Mouse (Mus musculus): ENCODE data around the gene E2f1.

The E2f1 gene

GRCm38 (mm10) chr2:154551927-154552326 is 17.8 kb downstream of the E2f1 start:
- no peak for DNase-seq (ENCODE audit: low spot score)

GRCm38 (mm10) chr2:154551476-154551875 is 18.2 kb downstream of the E2f1 start, which contains the start of gene Actl10:
Actl10 (plus strand) TSS chr2:154551776.
- no peak for DNase-seq (ENCODE audit: low spot score)

DNA sequence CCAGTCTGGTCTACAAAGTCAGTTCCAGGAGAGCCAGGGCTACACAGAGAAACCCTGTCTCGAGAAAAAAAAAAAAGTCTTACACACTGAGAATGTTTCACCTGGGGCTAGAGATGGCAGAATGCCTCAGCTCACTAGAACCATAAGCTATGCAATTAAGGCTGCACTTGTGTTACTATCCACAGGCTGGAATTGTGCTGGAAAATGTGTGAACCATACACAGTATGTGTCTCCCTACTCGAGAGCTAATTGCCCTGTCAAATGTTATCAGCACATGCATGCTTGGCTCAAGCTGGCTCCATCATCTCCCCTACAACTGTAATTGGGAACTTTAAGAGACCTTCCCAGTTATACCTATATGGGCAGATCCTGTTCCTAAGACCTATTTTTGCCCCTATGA is 18.8 kb downstream of the E2f1 start:
- no peak for DNase-seq (ENCODE audit: low spot score)

- DNase-seq (ENCODE audit: low spot score) = no peak
Measured at GRCm38 (mm10) chr2:154549886-154550189, 19.9 kb downstream of the E2f1 start.

GRCm38 (mm10) chr2:154549127-154549885 is 20.4 kb downstream of the E2f1 start:
- DNase-seq (ENCODE audit: low spot score) = no peak

DNA sequence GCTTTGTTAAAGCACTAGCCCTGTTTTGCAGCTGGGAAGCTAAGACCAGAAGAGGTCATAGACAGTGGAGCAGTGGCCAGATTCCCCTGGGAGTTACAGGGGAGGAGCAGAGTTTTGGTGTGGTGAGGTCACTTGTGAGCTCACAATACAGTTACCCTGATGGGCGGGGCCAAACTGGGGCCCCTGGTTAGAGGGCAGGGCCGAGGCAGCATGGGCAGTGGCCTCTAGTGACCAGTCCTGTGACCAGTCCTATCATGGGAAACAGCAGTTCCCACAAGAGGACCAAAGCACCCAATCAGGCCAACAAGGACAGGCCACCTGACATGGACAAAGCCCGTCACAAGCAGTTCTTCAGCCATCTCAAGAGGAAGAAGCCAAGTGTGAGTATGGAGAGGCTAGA is 21.0 kb downstream of the E2f1 start:
- no peak for DNase-seq (ENCODE audit: low spot score)

DNA sequence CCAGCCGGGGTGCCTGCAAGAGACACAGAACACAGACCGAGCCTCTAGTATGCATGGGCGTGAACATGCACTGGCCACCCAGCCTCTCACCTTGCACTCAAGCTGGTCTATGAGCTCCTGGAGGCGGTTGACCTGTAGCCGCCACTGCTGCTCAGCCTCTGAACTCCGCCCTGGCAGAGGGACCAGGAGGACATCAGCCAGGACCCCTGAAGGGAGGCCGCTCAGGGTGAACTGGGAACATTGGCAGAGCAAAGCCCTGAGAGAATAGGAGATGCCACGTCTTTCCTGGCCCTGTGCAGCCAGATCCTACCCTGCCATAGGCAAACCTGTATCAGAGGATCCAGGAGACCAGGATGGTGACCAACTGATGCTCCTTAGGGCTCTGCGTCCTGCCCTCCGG is 23.0 kb downstream of the E2f1 start, which contains the start of gene 1700003F12Rik:
TSS of gene 1700003F12Rik (plus strand) at position 375 of the 400 bp plus-strand sequence.
- DNase-seq (ENCODE audit: low spot score) = no peak

DNA sequence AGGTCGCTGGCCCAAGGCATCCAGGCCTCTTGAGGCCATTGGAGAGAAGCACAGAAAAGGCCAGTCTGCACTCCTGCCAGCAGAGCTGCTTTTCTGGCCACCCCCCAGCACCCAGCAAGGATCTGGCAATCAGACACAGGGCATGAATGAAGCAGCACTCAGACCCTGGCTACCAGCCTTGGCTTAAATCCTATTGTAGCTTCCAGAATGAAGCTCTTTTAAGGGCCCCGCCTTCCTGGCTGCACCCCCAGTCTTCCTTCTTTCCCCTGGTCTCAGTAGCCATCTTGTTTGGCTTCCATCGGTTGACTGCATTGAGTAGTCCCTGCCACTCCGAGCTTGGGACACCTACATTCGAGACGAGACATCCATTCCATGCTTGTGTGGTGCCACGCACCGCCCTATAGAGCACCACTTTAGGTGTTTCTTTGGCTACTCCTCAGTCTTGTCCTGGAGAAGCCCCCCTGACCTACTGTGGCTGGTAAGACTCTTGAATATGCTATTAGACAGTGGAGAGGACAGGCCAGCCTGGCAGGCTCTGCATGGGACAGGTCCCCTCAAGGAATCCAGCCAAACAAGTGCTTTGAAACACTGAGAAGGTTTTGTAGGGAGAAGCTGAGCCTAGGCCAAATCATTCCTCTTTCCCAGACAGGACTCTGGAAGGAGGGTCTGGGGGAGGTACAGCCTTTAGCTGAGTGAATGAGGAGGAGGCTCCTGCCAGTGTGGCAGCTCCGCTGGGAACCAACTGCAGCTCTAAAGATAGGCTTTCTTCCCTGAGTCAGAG is 25.9 kb downstream of the E2f1 start:
- peak; percentile 73 for DNase-seq (ENCODE audit: low spot score)

- DNase-seq (ENCODE audit: low spot score) = no peak
Measured at GRCm38 (mm10) chr2:154541630-154542029, 28.1 kb downstream of the E2f1 start.

DNA sequence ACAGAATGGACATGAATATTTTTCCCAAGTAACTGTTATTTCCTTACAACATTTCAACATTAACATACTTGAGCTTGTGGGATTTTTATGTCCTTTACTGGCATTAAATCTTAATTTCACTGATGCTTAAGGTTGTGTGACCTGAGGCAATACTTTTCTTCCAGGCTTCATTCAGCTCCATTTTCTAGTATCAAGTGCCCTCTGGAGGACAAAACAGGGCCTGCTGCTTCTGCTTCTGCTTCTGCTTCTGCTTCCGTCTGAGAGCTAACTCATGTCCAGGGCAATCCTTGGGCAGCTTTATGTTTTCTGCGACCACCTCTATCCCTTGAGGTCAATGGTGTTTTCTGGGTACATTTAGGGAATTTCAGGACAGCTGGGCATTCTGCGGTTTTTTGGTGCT is 30.0 kb downstream of the E2f1 start:
- DNase-seq (ENCODE audit: low spot score) = peak; percentile 72

GRCm38 (mm10) chr2:154538710-154539109 is 31.0 kb downstream of the E2f1 start:
- DNase-seq (ENCODE audit: low spot score) = no peak

- peak; percentile 66 for DNase-seq (ENCODE audit: low spot score)
Measured at GRCm38 (mm10) chr2:154538310-154538709, 31.4 kb downstream of the E2f1 start.

DNA sequence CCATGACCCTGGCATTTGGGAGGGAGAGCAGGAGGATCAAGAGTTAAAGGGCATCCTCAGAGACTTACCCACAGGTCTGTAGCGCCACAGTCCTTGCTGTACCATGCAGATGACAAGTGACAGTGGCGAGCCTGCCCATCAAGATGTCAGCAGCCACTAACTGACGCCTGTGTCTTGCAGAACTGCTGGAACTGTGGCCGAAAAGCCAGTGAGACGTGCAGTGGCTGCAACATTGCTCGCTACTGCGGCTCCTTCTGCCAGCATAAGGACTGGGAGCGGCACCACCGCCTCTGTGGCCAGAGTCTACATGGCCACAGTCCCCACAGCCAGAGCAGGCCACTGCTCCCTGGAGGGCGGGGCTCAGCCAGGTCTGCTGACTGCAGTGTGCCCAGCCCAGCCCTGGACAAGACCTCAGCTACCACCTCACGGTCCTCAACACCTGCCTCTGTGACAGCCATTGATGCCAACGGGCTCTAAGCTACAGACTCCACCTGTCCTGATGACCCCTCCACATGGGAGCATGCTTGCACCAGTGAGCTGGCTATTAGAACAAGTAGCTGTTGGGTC is 34.9 kb downstream of the E2f1 start:
- no peak for DNase-seq (ENCODE audit: low spot score)

GRCm38 (mm10) chr2:154532888-154533287 is 36.8 kb downstream of the E2f1 start:
- no peak for DNase-seq (ENCODE audit: low spot score)

GRCm38 (mm10) chr2:154526531-154526930 is 43.2 kb downstream of the E2f1 start:
- DNase-seq (ENCODE audit: low spot score) = no peak

DNA sequence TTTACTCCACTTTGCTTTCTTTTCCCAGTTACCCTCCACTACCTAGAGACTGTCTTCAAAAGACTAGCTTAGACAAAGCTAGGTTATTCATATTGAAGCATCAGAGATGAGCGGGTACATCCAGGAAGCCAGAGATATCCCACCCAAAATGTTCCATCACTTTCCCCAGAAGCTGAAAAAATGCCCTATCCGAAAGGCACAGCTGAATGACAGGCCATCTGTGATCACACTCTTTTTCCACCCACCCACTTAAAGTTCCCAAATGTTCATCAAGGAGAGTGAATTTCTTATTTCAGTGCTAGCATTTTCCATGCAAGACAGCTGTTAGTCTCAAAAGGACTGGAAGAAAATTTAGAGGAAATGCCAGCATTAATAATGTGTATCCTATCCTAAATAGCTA is 44.4 kb downstream of the E2f1 start:
- DNase-seq (ENCODE audit: low spot score) = peak; percentile 40

DNA sequence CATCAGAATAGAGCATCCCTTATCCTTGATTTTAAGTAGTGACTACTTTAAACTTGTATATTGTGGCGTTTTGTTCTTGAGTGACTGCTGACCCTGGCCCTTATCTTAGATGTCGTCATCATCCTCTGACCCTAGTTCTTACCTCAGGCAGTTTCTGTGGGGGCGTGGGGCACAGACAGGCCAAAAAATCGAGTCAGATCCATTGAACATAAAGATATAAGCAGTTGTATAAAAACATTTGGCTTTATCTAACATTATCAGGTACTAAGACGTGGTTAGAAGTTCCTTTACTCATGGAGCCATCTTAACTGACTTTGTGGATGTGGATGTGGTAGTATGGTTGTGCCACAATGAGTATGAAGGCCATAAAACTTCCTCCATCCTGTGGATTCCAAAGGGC is 47.4 kb downstream of the E2f1 start:
- no peak for DNase-seq (ENCODE audit: low spot score)

DNA sequence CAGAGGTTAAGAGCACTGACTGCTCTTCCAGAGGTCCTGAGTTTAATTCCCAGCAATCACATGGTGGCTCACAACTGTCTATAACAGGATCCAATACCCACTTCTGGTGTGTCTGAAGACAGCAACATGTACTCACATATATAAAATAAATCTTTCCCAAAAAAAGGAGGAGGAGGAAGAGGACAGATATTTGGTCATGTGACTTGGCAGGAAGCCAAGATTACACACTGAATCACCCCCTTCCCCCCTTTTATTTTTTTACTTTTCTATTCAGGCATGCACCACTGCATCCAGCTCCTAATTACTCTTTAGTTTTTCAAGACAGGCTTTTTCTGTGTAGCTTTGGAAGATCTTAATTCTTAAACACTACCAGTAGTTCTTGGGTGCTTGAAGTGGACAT is 48.2 kb downstream of the E2f1 start:
- no peak for DNase-seq (ENCODE audit: low spot score)

DNA sequence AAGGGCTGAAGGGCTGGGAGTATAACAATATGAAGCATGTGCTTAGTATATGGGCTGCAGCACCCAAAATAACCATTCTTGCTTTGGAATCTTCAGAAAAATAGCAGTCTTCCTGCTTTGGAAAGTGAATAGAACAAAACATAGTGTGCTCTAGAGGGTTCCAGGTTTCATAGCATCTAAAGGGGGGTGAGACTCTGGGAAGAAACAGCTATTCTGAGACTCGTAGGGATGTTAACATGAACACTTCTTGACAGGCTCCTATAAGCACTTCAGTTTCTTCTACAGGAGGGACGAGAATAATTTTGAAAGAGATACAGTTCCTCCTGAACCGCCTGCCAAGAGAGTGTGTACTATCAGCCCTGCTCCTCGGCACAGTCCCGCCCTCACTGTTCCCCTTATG is 52.3 kb downstream of the E2f1 start:
- DNase-seq (ENCODE audit: low spot score) = no peak

DNA sequence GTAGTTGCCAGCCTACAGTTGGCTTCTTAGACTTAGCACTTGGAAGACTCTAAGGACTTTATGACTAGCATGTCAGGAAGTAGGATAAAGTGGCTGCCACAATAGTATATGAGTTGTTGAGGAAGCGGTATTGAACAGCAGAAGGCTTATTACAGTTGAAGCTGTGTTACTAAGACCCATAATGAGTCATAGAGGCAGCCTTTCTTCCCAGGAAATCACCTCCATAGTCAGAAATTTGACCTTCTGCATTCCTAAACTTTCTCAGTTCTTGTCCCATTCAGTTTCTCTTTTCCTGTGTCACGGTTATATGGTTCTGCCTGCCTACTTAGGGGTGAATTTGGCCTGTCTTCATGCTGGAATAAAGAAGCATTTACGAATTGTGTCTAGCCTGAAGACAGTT is 52.7 kb downstream of the E2f1 start:
- no peak for DNase-seq (ENCODE audit: low spot score)

- no peak for DNase-seq (ENCODE audit: low spot score)
Measured at GRCm38 (mm10) chr2:154510141-154510540, 59.6 kb downstream of the E2f1 start.
